Mouse (Mus musculus) forebrain, embryonic 14.5 days (tissue): ENCODE data around the gene Cela3b. TPM values are rescaled to one million over a fixed set of nuclear protein-coding genes. Genes with fewer than 3 reads are reported as not detected.
A peak's percentile ranks its signal among the peaks of the same experiment; 100 is the strongest.

ENCODE experiments used
- ATAC-seq: fragments of 200-750 bp; cut with Nextera tagmentation; 2 replicates; pipeline ENCODE4 v1.8.0; 2017; ENCODE audit warnings: mild to moderate bottlenecking, moderate library complexity
- DNase-seq: peaks from one replicate; pipeline ENCODE4 v3.0.0-alpha.2; 2015; ENCODE audit warnings: low spot score
- H3K27ac ChIP-seq: fragments of 300-500 bp; sonication (generic); 2 replicates; pipeline ENCODE4 v1.5.1; 2014; ENCODE audit warnings: low read depth, mild to moderate bottlenecking, control low read depth, low read length, moderate library complexity
- H3K27me3 ChIP-seq: fragments of 300-500 bp; sonication (generic); replicated peaks from 2 replicates; pipeline ENCODE4 v1.6.1; 2014; ENCODE audit warnings: low read length, control low read depth, mixed read lengths; ENCODE audit not compliant: control insufficient read depth, insufficient read depth
- H3K36me3 ChIP-seq: fragments of 300-500 bp; sonication (generic); 2 replicates; pipeline ENCODE4 v1.6.1; 2014; ENCODE audit warnings: low read length, control low read depth; ENCODE audit not compliant: control insufficient read depth, insufficient read depth
- H3K4me1 ChIP-seq: fragments of 300-500 bp; sonication (generic); 2 replicates; pipeline ENCODE4 v1.6.1; 2014; ENCODE audit warnings: antibody characterized with exemption, low read length, control low read depth; ENCODE audit not compliant: control insufficient read depth, insufficient read depth
- H3K4me2 ChIP-seq: fragments of 300-500 bp; sonication (generic); 2 replicates; pipeline ENCODE4 v1.6.1; 2014; ENCODE audit warnings: mild to moderate bottlenecking, control low read depth, low read length
- H3K4me3 ChIP-seq: fragments of 300-500 bp; sonication (generic); 2 replicates; pipeline ENCODE4 v1.5.1; 2014; ENCODE audit warnings: low read depth, low read length, control low read depth
- H3K9ac ChIP-seq: fragments of 300-500 bp; sonication (generic); 2 replicates; pipeline ENCODE4 v1.6.1; 2014; ENCODE audit warnings: mild to moderate bottlenecking, low read length, control low read depth, moderate library complexity
- H3K9me3 ChIP-seq: fragments of 300-500 bp; sonication (generic); replicated peaks from 2 replicates; pipeline ENCODE4 v1.6.1; 2016; ENCODE audit warnings: low read length, control low read depth, mixed read lengths; ENCODE audit not compliant: control insufficient read depth
- WGBS: fragments of 180-500 bp; shearing (Covaris S2); extraction: QIAGEN DNeasy Blood & Tissue Kit; methylation state at CpG from one replicate; pipeline ENCODE4 v1.1.7; 2014; 5-methylcytosine and 5-hydroxymethylcytosine counted together
- polyA plus RNA-seq: library from polyadenylated mRNA; unstranded; fragments of >200 nt; fragmentation: Nextera tagmentation; extraction: Ambion mirVana; gene quantifications from 2 replicates; pipeline ENCODE4 v1.2.1, GENCODE M21; 2014

Gene Cela3b
- not detected in 2 replicates for polyA plus RNA-seq

- Histone ChIP-seq H3K4me2 (no peak within 1 kb of the TSS), H3K27me3 (no peaks in the 10 kb centered on the region), H3K9ac (no peak within 1 kb of the TSS), H3K4me3 (no peak within 1 kb of the TSS), H3K36me3 (no peaks in the 10 kb centered on the region), H3K27ac (no peak within 1 kb of the TSS), H3K9me3 (no peaks in the 10 kb centered on the region), H3K4me1 (no peaks in the 10 kb centered on the region)
- no peak for ATAC-seq
- no peak for DNase-seq
- 90% methylated on average over 4 of the region's 4 CpGs for WGBS
Measured at GRCm38 (mm10) chr4:137430502-137430901, at the start of gene Cela3b. Gene Cela3b, minus strand, starts transcription at chr4:137430540.

GRCm38 (mm10) chr4:137479757-137480156 lies 49.4 kb upstream of the Cela3b start:
- peaks cover 15% of the 10 kb centered on the region for H3K4me1 ChIP-seq
- no peaks in the 10 kb centered on the region for H3K27me3 ChIP-seq
- H3K4me2 ChIP-seq: no peak overlapping the region
- H3K36me3 ChIP-seq: no peaks in the 10 kb centered on the region
- no peak overlapping the region for H3K4me3 ChIP-seq
- WGBS: 10% methylated on average over 6 of the region's 6 CpGs
- no peak overlapping the region for H3K9ac ChIP-seq
- ATAC-seq: no peak
- DNase-seq: no peak
- no peaks in the 10 kb centered on the region for H3K9me3 ChIP-seq
- H3K27ac ChIP-seq: no peak overlapping the region

GRCm38 (mm10) chr4:137478306-137478705 lies 48.0 kb upstream of the Cela3b start:
- H3K4me3 ChIP-seq: no peak overlapping the region
- WGBS: 63% methylated on average over 5 of the region's 5 CpGs
- H3K27ac ChIP-seq: no peak overlapping the region
- H3K9ac ChIP-seq: no peak overlapping the region
- H3K9me3 ChIP-seq: no peaks in the 10 kb centered on the region
- H3K27me3 ChIP-seq: no peaks in the 10 kb centered on the region
- peaks cover 11% of the 10 kb centered on the region; the same call in 1 of the 2 replicates for H3K4me1 ChIP-seq
- DNase-seq (no peak), ATAC-seq (no peak)
- no peaks in the 10 kb centered on the region for H3K36me3 ChIP-seq
- H3K4me2 ChIP-seq: no peak overlapping the region

- H3K4me3 ChIP-seq: no peak overlapping the region
- WGBS: 57% methylated on average over 6 of the region's 6 CpGs
- peaks cover 11% of the 10 kb centered on the region; the same call in 1 of the 2 replicates for H3K4me1 ChIP-seq
- H3K27ac ChIP-seq: no peak overlapping the region
- H3K9me3 ChIP-seq: no peaks in the 10 kb centered on the region
- no peaks in the 10 kb centered on the region for H3K27me3 ChIP-seq
- no peak overlapping the region for H3K4me2 ChIP-seq
- no peak overlapping the region for H3K9ac ChIP-seq
- DNase-seq (no peak), ATAC-seq (no peak)
- no peaks in the 10 kb centered on the region for H3K36me3 ChIP-seq
Measured at GRCm38 (mm10) chr4:137477611-137478010, 47.3 kb upstream of the Cela3b start.

GRCm38 (mm10) chr4:137476761-137477237 lies 46.5 kb upstream of the Cela3b start:
- Histone ChIP-seq H3K4me1 (peaks cover 11% of the 10 kb centered on the region; the same call in 1 of the 2 replicates), H3K27me3 (no peaks in the 10 kb centered on the region), H3K4me3 (no peak overlapping the region), H3K9ac (no peak overlapping the region), H3K4me2 (0 out of 2 replicates have a peak overlapping the region, but pooled peaks have one; percentile 4), H3K27ac (no peak overlapping the region), H3K9me3 (no peaks in the 10 kb centered on the region), H3K36me3 (no peaks in the 10 kb centered on the region)
- no peak for ATAC-seq
- DNase-seq: no peak
- 24% methylated on average over 17 of the region's 17 CpGs for WGBS

GRCm38 (mm10) chr4:137476065-137476760 lies 45.9 kb upstream of the Cela3b start:
- Histone ChIP-seq H3K9ac (no peak overlapping the region), H3K4me2 (0 out of 2 replicates have a peak overlapping the region, but pooled peaks have one; percentile 4), H3K4me1 (peaks cover 11% of the 10 kb centered on the region; the same call in 1 of the 2 replicates), H3K36me3 (no peaks in the 10 kb centered on the region), H3K27ac (no peak overlapping the region), H3K27me3 (no peaks in the 10 kb centered on the region), H3K9me3 (no peaks in the 10 kb centered on the region), H3K4me3 (no peak overlapping the region)
- 39% methylated on average over 10 of the region's 10 CpGs for WGBS
- ATAC-seq (no peak), DNase-seq (no peak)

- Histone ChIP-seq H3K4me1 (peaks cover 11% of the 10 kb centered on the region; the same call in 1 of the 2 replicates), H3K36me3 (no peaks in the 10 kb centered on the region), H3K9me3 (no peaks in the 10 kb centered on the region), H3K9ac (no peak overlapping the region), H3K27ac (no peak overlapping the region), H3K27me3 (no peaks in the 10 kb centered on the region), H3K4me2 (no peak overlapping the region), H3K4me3 (no peak overlapping the region)
- no peak for ATAC-seq
- 87% methylated on average over 13 of the region's 13 CpGs for WGBS
- DNase-seq: no peak
Measured at GRCm38 (mm10) chr4:137475271-137476050, 45.1 kb upstream of the Cela3b start.

- ATAC-seq: no peak
- Histone ChIP-seq H3K4me1 (peaks cover 8% of the 10 kb centered on the region; the same call in 1 of the 2 replicates), H3K4me3 (no peak overlapping the region), H3K27ac (no peak overlapping the region), H3K27me3 (no peaks in the 10 kb centered on the region), H3K9me3 (no peaks in the 10 kb centered on the region), H3K9ac (no peak overlapping the region), H3K4me2 (no peak overlapping the region), H3K36me3 (no peaks in the 10 kb centered on the region)
- no peak for DNase-seq
- 95% methylated on average over 7 of the region's 7 CpGs for WGBS
Measured at GRCm38 (mm10) chr4:137474694-137475093, 44.4 kb upstream of the Cela3b start.
